Mouse (Mus musculus) left cerebral cortex, adult 2 months (tissue): Measurements from ENCODE around the gene Hist1h2bp. TPM values are rescaled to one million over a fixed set of nuclear protein-coding genes. Genes with fewer than 3 reads are reported as not detected.
A peak's percentile ranks its signal among the peaks of the same experiment; 100 is the strongest.
"Not testable (repeated sequence)": the region's sequence is repeated elsewhere in the genome, so short reads cannot be mapped to it uniquely, and the experiment has no call there.

Experiments
- DNase-seq, 2 experiments: peaks; one replicate each; pipeline ENCODE4 v3.0.0; 2021 to 2022; ENCODE audit warnings: low spot score in 2 of 2, mixed read lengths in 1 of 2; ENCODE audit errors: extremely low spot score in 1 of 2
- H3K27ac ChIP-seq: fragments of 200-600 bp; 2 replicates; pipeline ENCODE4 v1.8.1; 2022
- H3K4me3 ChIP-seq: fragments of 200-600 bp; 2 replicates; pipeline ENCODE4 v1.8.1; 2022
- CTCF ChIP-seq: fragments of 200-600 bp; IDR thresholded peaks from 2 replicates; pipeline ENCODE4 v1.8.1; 2022; ENCODE audit warnings: antibody characterized with exemption, mild to moderate bottlenecking, moderate library complexity
- intact Hi-C: fragments of 180-260 bp; cut with DNase I; formaldehyde crosslinking; loops from one replicate; pipeline ENCODE4 v1.15.1; 2025
- long read RNA-seq, 2 experiments: library from polyadenylated mRNA; stranded (forward); transcript quantifications; one replicate each; pipeline ENCODE4 v2.0.0; 2021; ENCODE audit warnings: borderline mapping rate in 2 of 2
- total RNA-seq, 2 experiments: library from RNA; stranded (reverse); gene quantifications; 2 replicates each; pipeline ENCODE4 v1.2.3; 2021

Hist1h2bp gene
- total RNA-seq = 1 to 10 TPM; 1.3 to 5.5 TPM
- long read RNA-seq, experiment 1 = 0 reads
- long read RNA-seq, experiment 2 = 0 reads

DNA sequence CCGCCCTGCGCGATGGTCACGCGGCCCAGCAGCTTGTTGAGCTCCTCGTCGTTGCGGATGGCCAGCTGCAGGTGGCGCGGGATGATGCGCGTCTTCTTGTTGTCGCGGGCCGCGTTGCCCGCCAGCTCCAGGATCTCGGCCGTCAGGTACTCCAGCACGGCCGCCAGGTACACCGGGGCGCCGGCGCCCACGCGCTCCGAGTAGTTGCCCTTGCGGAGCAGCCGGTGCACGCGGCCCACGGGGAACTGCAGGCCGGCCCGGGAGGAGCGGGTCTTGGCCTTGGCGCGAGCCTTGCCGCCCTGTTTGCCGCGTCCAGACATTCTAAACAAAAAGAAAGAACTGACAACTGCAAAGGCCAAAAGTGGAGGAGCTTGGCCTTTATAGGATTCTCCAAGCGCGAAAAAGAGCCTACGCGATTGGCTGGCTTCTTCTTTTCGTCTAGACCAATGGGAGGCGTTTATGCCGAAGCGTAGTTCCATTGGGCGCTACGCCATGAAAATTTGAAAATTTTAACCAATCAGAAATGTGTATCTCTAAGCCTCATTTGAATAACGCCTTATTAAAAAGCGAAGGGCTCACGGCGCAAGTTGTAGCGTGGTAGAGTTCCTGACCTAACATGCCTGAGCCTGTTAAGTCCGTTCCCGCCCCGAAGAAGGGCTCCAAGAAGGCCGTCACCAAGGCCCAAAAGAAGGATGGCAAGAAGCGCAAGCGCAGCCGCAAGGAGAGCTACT lies at the start of gene Hist1h2bp, which contains the start of gene Hist1h2an:
Gene Hist1h2bp, plus strand, starts transcription at position 563 of the 731 bp plus-strand sequence.
Gene Hist1h2an, minus strand, starts transcription at position 320 of the 731 bp plus-strand sequence.
- Histone ChIP-seq H3K4me3 (peak within 1 kb of the TSS; percentile 52), H3K27ac (peak within 1 kb of the TSS; percentile 64; the same call in 1 of the 2 replicates)
- intact Hi-C loops = loop anchor here (2.0 to 10.0 kb wide), 4 partner anchors 70 to 1908 kb away; partner anchors contain the start of genes Hist1h1e, Hist1h1t, Hist1h2ai and Hist1h2be
- DNase-seq = peak; percentile 78 to 88

- intact Hi-C loops = no loop called here
- Histone ChIP-seq H3K27ac (no peak overlapping the region), H3K4me3 (no peak overlapping the region)
- no peak for DNase-seq
- TF ChIP-seq CTCF = no peak
Measured at GRCm38 (mm10) chr13:21745006-21745405, 42.3 kb upstream of the Hist1h2bp start.

DNA sequence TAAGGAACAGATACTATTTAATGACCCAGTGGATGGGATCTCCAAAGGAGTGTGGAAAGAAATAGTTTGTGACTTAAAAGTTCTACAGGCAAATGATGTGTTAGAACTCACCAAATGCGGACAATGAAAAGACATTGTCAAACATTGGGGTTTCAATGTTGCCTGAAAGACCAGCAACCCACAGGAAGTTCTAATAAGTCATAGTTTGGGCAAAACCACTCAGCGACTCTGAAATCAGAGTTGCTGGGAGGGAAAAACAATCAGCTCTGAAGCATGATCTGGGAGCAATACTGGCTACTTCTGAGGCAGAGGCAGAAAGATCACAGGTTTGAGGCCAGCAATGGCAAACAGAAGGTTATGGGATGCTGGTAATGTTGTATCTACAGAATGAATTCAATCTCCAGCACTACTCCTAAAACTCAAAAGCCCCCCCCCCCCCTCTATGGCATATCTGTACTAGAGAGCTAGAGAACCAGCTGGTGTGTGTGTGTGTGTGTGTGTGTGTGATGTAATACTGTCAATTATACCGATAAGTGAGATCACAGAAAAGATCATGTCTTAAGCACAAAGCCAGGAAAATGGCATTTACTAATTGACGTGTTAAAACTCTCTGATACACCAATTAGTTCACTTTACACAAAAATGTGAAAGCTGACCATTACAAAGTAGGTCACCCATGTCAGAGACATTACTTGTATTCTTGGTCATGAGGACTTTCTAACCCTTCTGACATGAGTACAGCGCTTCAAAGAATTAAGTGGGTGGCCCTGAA lies 37.7 kb upstream of the Hist1h2bp start:
- no peak for DNase-seq
- Histone ChIP-seq H3K27ac (no peak overlapping the region), H3K4me3 (peak overlapping the region; percentile 57)
- intact Hi-C loops = loop anchor here (1.0 to 10.0 kb wide), 7 partner anchors 12 to 2003 kb away; partner anchors contain the start of genes Hist1h1t, Hist1h2ab, Hist1h2ag and Hist1h2ai
- no peak for TF ChIP-seq CTCF

GRCm38 (mm10) chr13:21750159-21751017 lies 36.9 kb upstream of the Hist1h2bp start, which contains the start of gene Hist1h4k:
Hist1h4k (minus strand) TSS chr13:21750505.
- peak; percentile 93 to 94 for DNase-seq
- H3K4me3 ChIP-seq = peak within 1 kb of the TSS; percentile 57
- intact Hi-C loops = loop anchor here (1.0 to 10.0 kb wide), 6 partner anchors 16 to 2002 kb away; partner anchors contain the start of genes Hist1h1t, Hist1h2ab, Hist1h2ag and Hist1h2ai
- peak within 1 kb of the TSS; percentile 9; the same call in 1 of the 2 replicates for H3K27ac ChIP-seq

GRCm38 (mm10) chr13:21751417-21751816 lies 35.8 kb upstream of the Hist1h2bp start:
- Histone ChIP-seq H3K4me3 (no peak overlapping the region), H3K27ac (no peak overlapping the region)
- intact Hi-C loops = loop anchor here (2.0 to 10.0 kb wide), 4 partner anchors 41 to 2001 kb away; partner anchors contain the start of genes Hist1h1t, Hist1h2ab, Hist1h2ag and Hist1h2bj
- no peak for DNase-seq
- no peak for TF ChIP-seq CTCF

GRCm38 (mm10) chr13:21751827-21752226 lies 35.4 kb upstream of the Hist1h2bp start:
- TF ChIP-seq CTCF = no peak
- DNase-seq = no peak
- Histone ChIP-seq H3K27ac (no peak overlapping the region), H3K4me3 (no peak overlapping the region)
- intact Hi-C loops = loop anchor here (2.0 to 10.0 kb wide), 6 partner anchors 29 to 2000 kb away; partner anchors contain the start of genes Hist1h1b, Hist1h1e, Hist1h1t and Hist1h2ab

- intact Hi-C loops = loop anchor here (2.0 to 10.0 kb wide), 5 partner anchors 28 to 2000 kb away; partner anchors contain the start of genes Hist1h1b, Hist1h1e, Hist1h1t and Hist1h2ab
- Histone ChIP-seq H3K27ac (no peak overlapping the region), H3K4me3 (no peak overlapping the region)
- DNase-seq = no peak
- no peak for TF ChIP-seq CTCF
Measured at GRCm38 (mm10) chr13:21752356-21752755, 34.9 kb upstream of the Hist1h2bp start.

DNA sequence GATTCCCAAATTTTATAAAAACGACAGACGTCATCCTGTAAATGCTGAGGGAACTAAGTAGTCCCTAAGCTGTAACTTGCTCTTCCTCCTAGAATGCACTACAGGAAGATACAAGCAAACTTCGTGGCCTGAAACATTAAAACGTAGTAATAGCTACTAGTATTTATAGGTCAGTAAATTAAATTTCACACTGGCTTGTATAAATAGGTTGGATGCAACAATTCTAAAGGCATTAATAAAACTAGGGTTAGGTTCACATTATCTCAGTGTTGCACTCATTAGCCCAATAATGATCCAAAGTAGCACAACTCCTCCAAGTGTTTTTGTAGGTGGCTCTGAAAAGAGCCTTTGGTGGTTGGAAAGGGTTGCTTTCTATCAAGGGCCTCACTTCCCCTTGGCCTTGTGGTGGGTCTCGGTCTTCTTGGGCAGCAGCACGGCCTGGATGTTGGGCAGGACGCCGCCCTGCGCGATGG lies 34.2 kb upstream of the Hist1h2bp start:
- peak overlapping the region; percentile 50 for H3K4me3 ChIP-seq
- intact Hi-C loops = loop anchor here (2.0 to 10.0 kb wide), 5 partner anchors 28 to 1999 kb away; partner anchors contain the start of genes Hist1h1b, Hist1h1e, Hist1h1t and Hist1h2ab
- TF ChIP-seq CTCF = no peak
- peak overlapping the region; percentile 80 for H3K27ac ChIP-seq
- DNase-seq = no peak

DNA sequence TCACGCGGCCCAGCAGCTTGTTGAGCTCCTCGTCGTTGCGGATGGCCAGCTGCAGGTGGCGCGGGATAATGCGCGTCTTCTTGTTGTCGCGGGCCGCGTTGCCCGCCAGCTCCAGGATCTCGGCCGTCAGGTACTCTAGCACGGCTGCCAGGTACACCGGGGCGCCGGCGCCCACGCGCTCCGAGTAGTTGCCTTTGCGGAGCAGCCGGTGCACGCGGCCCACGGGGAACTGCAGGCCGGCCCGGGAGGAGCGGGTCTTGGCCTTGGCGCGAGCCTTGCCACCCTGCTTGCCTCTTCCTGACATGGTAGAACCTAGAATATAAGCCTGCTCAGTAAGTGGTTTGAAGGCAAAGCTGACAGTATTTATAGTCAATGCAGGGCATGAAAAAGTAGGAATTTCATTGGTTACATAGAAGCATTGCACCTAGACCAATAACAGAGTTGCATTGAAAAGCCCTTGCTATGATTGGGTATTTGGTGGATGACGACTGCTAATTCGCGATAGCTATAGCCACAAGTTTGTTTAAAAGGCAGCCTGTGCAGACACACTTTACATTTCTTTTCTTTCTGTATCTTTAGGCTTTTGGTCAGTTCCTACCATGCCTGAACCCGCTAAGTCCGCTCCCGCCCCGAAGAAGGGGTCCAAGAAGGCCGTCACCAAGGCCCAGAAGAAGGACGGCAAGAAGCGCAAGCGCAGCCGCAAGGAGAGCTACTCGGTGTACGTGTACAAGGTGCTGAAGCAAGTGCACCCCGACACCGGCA lies 33.6 kb upstream of the Hist1h2bp start, which contains the start of the genes Hist1h2ak and Hist1h2bn:
Gene Hist1h2ak, minus strand, starts transcription at position 304 of the 762 bp plus-strand sequence.
Gene Hist1h2bn, plus strand, starts transcription at position 600 of the 762 bp plus-strand sequence.
- peak within 1 kb of the TSS; percentile 80 for H3K27ac ChIP-seq
- H3K4me3 ChIP-seq = peak within 1 kb of the TSS; percentile 50
- peak; percentile 50 to 69 for DNase-seq
- intact Hi-C loops = loop anchor here (2.0 to 10.0 kb wide), 5 partner anchors 27 to 1999 kb away; partner anchors contain the start of genes Hist1h1b, Hist1h1e, Hist1h1t and Hist1h2ab

DNA sequence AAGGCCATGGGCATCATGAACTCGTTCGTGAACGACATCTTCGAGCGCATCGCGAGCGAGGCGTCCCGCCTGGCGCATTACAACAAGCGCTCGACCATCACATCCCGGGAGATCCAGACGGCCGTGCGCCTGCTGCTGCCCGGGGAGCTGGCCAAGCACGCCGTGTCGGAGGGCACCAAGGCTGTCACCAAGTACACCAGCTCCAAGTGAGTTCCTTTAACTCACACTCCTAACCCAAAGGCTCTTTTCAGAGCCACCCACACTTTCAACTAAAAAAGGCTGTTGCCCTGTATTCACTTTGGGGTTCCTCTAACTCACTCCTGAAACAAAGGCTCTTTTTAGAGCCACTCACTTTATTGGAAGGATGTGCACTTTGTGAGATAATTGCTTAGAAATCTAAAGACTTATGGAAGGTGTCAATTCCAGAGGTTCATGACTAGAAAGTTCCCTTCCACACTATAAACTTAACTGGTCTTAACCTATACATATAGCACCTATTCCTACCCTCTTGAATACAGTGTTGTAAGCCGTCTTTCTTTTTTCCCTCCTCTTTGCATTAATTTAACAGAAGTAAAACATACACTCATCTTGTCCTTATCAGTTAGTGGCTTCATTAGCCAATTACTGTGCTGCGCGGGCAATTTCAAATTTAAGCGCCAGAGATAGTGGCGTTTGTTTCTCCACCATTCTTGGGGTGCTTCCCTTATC lies 32.8 kb upstream of the Hist1h2bp start:
- H3K4me3 ChIP-seq = peak overlapping the region; percentile 50
- not testable (repeated sequence) for DNase-seq, H3K27ac ChIP-seq
- intact Hi-C loops = loop anchor here (5.0 to 10.0 kb wide), 3 partner anchors 290 to 1998 kb away; partner anchors contain the start of genes Hist1h1t, Hist1h2ab, Hist1h2ag and Hist1h2bj
